Mouse (Mus musculus): ENCODE results near the gene Clec4a2. TPM values are rescaled to one million over a fixed set of nuclear protein-coding genes. Genes with fewer than 3 reads are reported as not detected.
"Not testable (repeated sequence)": the region's sequence is repeated elsewhere in the genome, so short reads cannot be mapped to it uniquely, and the experiment has no call there.

Clec4a2 gene
- 0.78 and 1.0 TPM in 2 replicates for polyA plus RNA-seq (2016; fragmentation: Nextera tagmentation; extraction: Ambion mirVana)

- 64% methylated on average over 1 of the region's 1 CpGs for WGBS
- not testable (repeated sequence) for H3K27me3 ChIP-seq; H3K36me3 ChIP-seq; ATAC-seq (ENCODE audit: insufficient number of reproducible peaks, insufficient read depth, low FRiP score, low TSS enrichment, low read depth); H3K4me1 ChIP-seq (replicated peaks); H3K9ac ChIP-seq (replicated peaks); H3K27ac ChIP-seq; H3K4me3 ChIP-seq (replicated peaks); H3K4me2 ChIP-seq
- peaks cover 25% of the 10 kb centered on the region for H3K9me3 ChIP-seq
Observed at GRCm38 (mm10) chr6:123106128-123106527, at the start of gene Clec4a2. Clec4a2 (plus strand) TSS chr6:123106428.

- no peak for ATAC-seq (ENCODE audit: insufficient number of reproducible peaks, insufficient read depth, low FRiP score, low TSS enrichment, low read depth)
- Histone ChIP-seq H3K36me3 (no peaks in the 10 kb centered on the region), H3K27ac (no peak overlapping the region), H3K9ac (replicated peaks) (no peak overlapping the region), H3K4me1 (replicated peaks) (no peaks in the 10 kb centered on the region), H3K4me3 (replicated peaks) (no peak overlapping the region), H3K9me3 (peaks cover 3% of the 10 kb centered on the region; the same call in 1 of the 2 replicates), H3K4me2 (no peak overlapping the region), H3K27me3 (no peaks in the 10 kb centered on the region)
- WGBS: 89% methylated on average over 4 of the region's 4 CpGs
Observed at GRCm38 (mm10) chr6:123095125-123095843, 10.9 kb upstream of the Clec4a2 start.

- no peak overlapping the region for H3K27ac ChIP-seq
- 0 out of 2 replicates have a peak, but pooled peaks cover 3% of the 10 kb centered on the region for H3K9me3 ChIP-seq
- H3K27me3 ChIP-seq: no peaks in the 10 kb centered on the region
- no peak overlapping the region for H3K9ac ChIP-seq (replicated peaks)
- no peaks in the 10 kb centered on the region for H3K4me1 ChIP-seq (replicated peaks)
- 83% methylated on average over 3 of the region's 3 CpGs for WGBS
- no peak for ATAC-seq (ENCODE audit: insufficient number of reproducible peaks, insufficient read depth, low FRiP score, low TSS enrichment, low read depth)
- H3K4me3 ChIP-seq (replicated peaks): no peak overlapping the region
- H3K4me2 ChIP-seq: no peak overlapping the region
- H3K36me3 ChIP-seq: no peaks in the 10 kb centered on the region
Observed at GRCm38 (mm10) chr6:123123195-123123594, 17.0 kb downstream of the Clec4a2 start.

GRCm38 (mm10) chr6:123127173-123127572 is 20.9 kb downstream of the Clec4a2 start:
- ATAC-seq (ENCODE audit: insufficient number of reproducible peaks, insufficient read depth, low FRiP score, low TSS enrichment, low read depth): no peak
- H3K4me2 ChIP-seq: no peak overlapping the region
- no peaks in the 10 kb centered on the region for H3K36me3 ChIP-seq
- H3K4me3 ChIP-seq (replicated peaks): no peak overlapping the region
- no peaks in the 10 kb centered on the region for H3K9me3 ChIP-seq
- H3K27me3 ChIP-seq: no peaks in the 10 kb centered on the region
- WGBS: 58% methylated on average over 1 of the region's 1 CpGs
- H3K27ac ChIP-seq: no peak overlapping the region
- no peaks in the 10 kb centered on the region for H3K4me1 ChIP-seq (replicated peaks)
- no peak overlapping the region for H3K9ac ChIP-seq (replicated peaks)

GRCm38 (mm10) chr6:123137766-123138526 is 31.7 kb downstream of the Clec4a2 start:
- H3K4me3 ChIP-seq (replicated peaks); H3K27me3 ChIP-seq; H3K4me2 ChIP-seq; H3K27ac ChIP-seq; H3K9ac ChIP-seq (replicated peaks); H3K4me1 ChIP-seq (replicated peaks); ATAC-seq (ENCODE audit: insufficient number of reproducible peaks, insufficient read depth, low FRiP score, low TSS enrichment, low read depth); H3K36me3 ChIP-seq; H3K9me3 ChIP-seq: not testable (repeated sequence)
- 71% methylated on average over 29 of the region's 29 CpGs for WGBS

GRCm38 (mm10) chr6:123170106-123170505 is 63.9 kb downstream of the Clec4a2 start:
- no peak overlapping the region for H3K9ac ChIP-seq (replicated peaks)
- peaks cover 8% of the 10 kb centered on the region; the same call in 1 of the 2 replicates for H3K9me3 ChIP-seq
- no peak overlapping the region for H3K27ac ChIP-seq
- ATAC-seq (ENCODE audit: insufficient number of reproducible peaks, insufficient read depth, low FRiP score, low TSS enrichment, low read depth): no peak
- H3K27me3 ChIP-seq: no peaks in the 10 kb centered on the region
- H3K36me3 ChIP-seq: no peaks in the 10 kb centered on the region
- no peaks in the 10 kb centered on the region for H3K4me1 ChIP-seq (replicated peaks)
- H3K4me2 ChIP-seq: no peak overlapping the region
- WGBS: 43% methylated on average over 1 of the region's 1 CpGs
- H3K4me3 ChIP-seq (replicated peaks): no peak overlapping the region

GRCm38 (mm10) chr6:123171040-123171439 is 64.8 kb downstream of the Clec4a2 start:
- Histone ChIP-seq H3K9ac (replicated peaks) (no peak overlapping the region), H3K4me2 (no peak overlapping the region), H3K27me3 (no peaks in the 10 kb centered on the region), H3K4me1 (replicated peaks) (no peaks in the 10 kb centered on the region), H3K27ac (no peak overlapping the region), H3K36me3 (no peaks in the 10 kb centered on the region), H3K9me3 (peaks cover 10% of the 10 kb centered on the region; the same call in 1 of the 2 replicates), H3K4me3 (replicated peaks) (no peak overlapping the region)
- ATAC-seq (ENCODE audit: insufficient number of reproducible peaks, insufficient read depth, low FRiP score, low TSS enrichment, low read depth): no peak

GRCm38 (mm10) chr6:123172593-123172992 is 66.4 kb downstream of the Clec4a2 start, which contains the start of gene Clec4b2:
Clec4b2 (plus strand) TSS chr6:123172893.
- no peak for ATAC-seq (ENCODE audit: insufficient number of reproducible peaks, insufficient read depth, low FRiP score, low TSS enrichment, low read depth)
- Histone ChIP-seq H3K36me3 (no peaks in the 10 kb centered on the region), H3K4me2 (no peak within 1 kb of the TSS), H3K27ac (no peak within 1 kb of the TSS), H3K4me1 (replicated peaks) (no peaks in the 10 kb centered on the region), H3K27me3 (no peaks in the 10 kb centered on the region), H3K9me3 (peaks cover 13% of the 10 kb centered on the region; the same call in 1 of the 2 replicates), H3K4me3 (replicated peaks) (no peak within 1 kb of the TSS), H3K9ac (replicated peaks) (no peak within 1 kb of the TSS)
- WGBS: 92% methylated on average over 4 of the region's 4 CpGs

- H3K4me1 ChIP-seq (replicated peaks): no peaks in the 10 kb centered on the region
- 0 out of 2 replicates have a peak, but pooled peaks cover 5% of the 10 kb centered on the region for H3K9me3 ChIP-seq
- H3K36me3 ChIP-seq: no peaks in the 10 kb centered on the region
- H3K27ac ChIP-seq: no peak overlapping the region
- 77% methylated on average over 1 of the region's 1 CpGs for WGBS
- no peak for ATAC-seq (ENCODE audit: insufficient number of reproducible peaks, insufficient read depth, low FRiP score, low TSS enrichment, low read depth)
- H3K9ac ChIP-seq (replicated peaks): no peak overlapping the region
- no peaks in the 10 kb centered on the region for H3K27me3 ChIP-seq
- H3K4me3 ChIP-seq (replicated peaks): no peak overlapping the region
- no peak overlapping the region for H3K4me2 ChIP-seq
Observed at GRCm38 (mm10) chr6:123175549-123175948, 69.3 kb downstream of the Clec4a2 start.

GRCm38 (mm10) chr6:123184862-123185261 is 78.6 kb downstream of the Clec4a2 start:
- not testable (repeated sequence) for H3K27me3 ChIP-seq; H3K4me1 ChIP-seq (replicated peaks); H3K27ac ChIP-seq; ATAC-seq (ENCODE audit: insufficient number of reproducible peaks, insufficient read depth, low FRiP score, low TSS enrichment, low read depth); H3K9me3 ChIP-seq; H3K4me3 ChIP-seq (replicated peaks); H3K36me3 ChIP-seq; H3K9ac ChIP-seq (replicated peaks); H3K4me2 ChIP-seq
- 70% methylated on average over 2 of the region's 2 CpGs for WGBS

Data from limb, embryonic 12.5 days (tissue).